Mouse (Mus musculus) layer of hippocampus, adult 9-11 months (tissue): Measurements from ENCODE around the gene A130010J15Rik.

Experiments
- DNase-seq: peaks from one replicate; pipeline ENCODE4 v3.0.0; 2022

A130010J15Rik gene

GRCm38 (mm10) chr1:193203821-193204220, 36.0 kb downstream of the A130010J15Rik start:
- DNase-seq, result no peak

GRCm38 (mm10) chr1:193205431-193205830, 37.6 kb downstream of the A130010J15Rik start:
- DNase-seq, result no peak

DNA sequence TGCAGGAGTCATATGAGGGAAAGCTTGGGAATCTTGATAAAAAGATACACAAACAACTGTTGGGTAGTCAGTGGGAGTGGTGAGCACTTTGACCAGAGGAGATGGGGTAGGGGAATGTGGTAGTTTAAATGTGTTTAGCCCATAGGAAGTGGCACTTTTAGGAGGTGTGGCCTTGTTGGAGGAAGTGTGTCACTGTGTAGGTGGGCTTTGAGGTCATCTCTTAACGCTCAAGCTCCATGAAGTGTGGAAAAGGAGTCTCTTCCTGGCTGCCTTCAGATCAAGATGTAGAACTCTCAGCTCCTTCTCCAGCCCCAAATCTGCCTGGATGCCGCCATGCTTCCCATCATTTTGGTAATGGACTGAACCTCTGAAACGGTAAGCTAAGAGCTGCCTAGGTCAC, 39.7 kb downstream of the A130010J15Rik start, which contains the start of gene Lamb3:
TSS of gene Lamb3 (plus strand) at position 197 of the 400 bp plus-strand sequence.
- DNase-seq, result no peak

GRCm38 (mm10) chr1:193208178-193208577, 40.3 kb downstream of the A130010J15Rik start:
- DNase-seq, result peak; percentile 48

- DNase-seq, result no peak
Measured at GRCm38 (mm10) chr1:193211371-193211770, 43.5 kb downstream of the A130010J15Rik start.

GRCm38 (mm10) chr1:193214053-193214452, 46.2 kb downstream of the A130010J15Rik start:
- no peak for DNase-seq

- no peak for DNase-seq
Measured at GRCm38 (mm10) chr1:193216000-193216399, 48.2 kb downstream of the A130010J15Rik start.

DNA sequence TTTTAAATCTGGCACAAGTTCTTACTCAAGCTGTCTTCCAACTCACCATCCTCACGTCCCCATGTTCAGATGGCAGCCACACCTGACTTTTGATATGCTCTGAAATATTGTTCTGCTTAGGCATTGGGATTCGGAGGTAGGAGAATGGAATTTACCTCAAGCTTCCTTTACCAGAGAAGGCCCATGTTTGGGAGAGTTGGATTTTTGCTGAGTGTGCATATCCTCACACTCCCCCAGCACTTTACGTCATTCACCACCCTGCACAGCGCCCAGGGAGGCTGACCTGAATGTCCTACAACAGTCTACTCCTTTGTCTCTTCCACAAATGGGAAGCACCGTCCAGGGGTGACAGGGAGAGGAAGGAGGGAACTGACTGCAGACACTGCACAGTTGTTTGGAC, 52.6 kb downstream of the A130010J15Rik start:
- DNase-seq, result no peak

GRCm38 (mm10) chr1:193225531-193225930, 57.7 kb downstream of the A130010J15Rik start:
- no peak for DNase-seq

- DNase-seq, result no peak
Measured at GRCm38 (mm10) chr1:193226114-193226513, 58.3 kb downstream of the A130010J15Rik start.

- no peak for DNase-seq
Measured at GRCm38 (mm10) chr1:193226724-193227522, 59.1 kb downstream of the A130010J15Rik start.
